Mouse (Mus musculus) heart, embryonic 12.5 days (tissue): ENCODE results near the gene Lin37. TPM values are rescaled to one million over a fixed set of nuclear protein-coding genes. Genes with fewer than 3 reads are reported as not detected.

ENCODE experiments used
- ATAC-seq: fragments of 200-750 bp; cut with Nextera tagmentation; 2 replicates; pipeline ENCODE4 v1.8.0; 2017; ENCODE audit warnings: moderate TSS enrichment, moderate library complexity; ENCODE audit not compliant: insufficient number of reproducible peaks, low FRiP score
- H3K27ac ChIP-seq: fragments of 300-500 bp; sonication (generic); 2 replicates; pipeline ENCODE4 v1.5.1; 2016; ENCODE audit warnings: mild to moderate bottlenecking, moderate library complexity; ENCODE audit not compliant: poor library complexity, severe bottlenecking
- H3K27me3 ChIP-seq: fragments of 300-500 bp; sonication (generic); replicated peaks from 2 replicates; pipeline ENCODE4 v1.6.1; 2016; ENCODE audit warnings: mild to moderate bottlenecking, moderate library complexity
- H3K36me3 ChIP-seq: fragments of 300-500 bp; sonication (generic); 2 replicates; pipeline ENCODE4 v1.6.1; 2016; ENCODE audit warnings: mild to moderate bottlenecking, moderate library complexity
- H3K4me1 ChIP-seq: fragments of 300-500 bp; sonication (generic); replicated peaks from 2 replicates; pipeline ENCODE4 v1.6.1; 2016; ENCODE audit warnings: mild to moderate bottlenecking
- H3K4me2 ChIP-seq: fragments of 300-500 bp; sonication (generic); 2 replicates; pipeline ENCODE4 v1.6.1; 2016; ENCODE audit warnings: mild to moderate bottlenecking, moderate library complexity
- H3K4me3 ChIP-seq: fragments of 300-500 bp; sonication (generic); 2 replicates; pipeline ENCODE4 v1.5.1; 2016; ENCODE audit warnings: mild to moderate bottlenecking
- H3K9ac ChIP-seq: fragments of 300-500 bp; sonication (generic); 2 replicates; pipeline ENCODE4 v1.6.1; 2016; ENCODE audit warnings: mild to moderate bottlenecking, moderate library complexity
- H3K9me3 ChIP-seq: fragments of 300-500 bp; sonication (generic); replicated peaks from 2 replicates; pipeline ENCODE4 v1.6.1; 2016; ENCODE audit warnings: mild to moderate bottlenecking, moderate library complexity
- WGBS: fragments of 180-500 bp; shearing (Covaris S2); methylation state at CpG from one replicate; pipeline ENCODE4 v1.1.7; 2016; 5-methylcytosine and 5-hydroxymethylcytosine counted together
- polyA plus RNA-seq: library from polyadenylated mRNA; unstranded; fragments of >200 nt; fragmentation: Nextera tagmentation; extraction: Ambion mirVana; gene quantifications from 2 replicates; pipeline ENCODE4 v1.2.1, GENCODE M21; 2016

Gene Lin37
- polyA plus RNA-seq, 1 experiment from 2014 or later, result 34.8 TPM

DNA sequence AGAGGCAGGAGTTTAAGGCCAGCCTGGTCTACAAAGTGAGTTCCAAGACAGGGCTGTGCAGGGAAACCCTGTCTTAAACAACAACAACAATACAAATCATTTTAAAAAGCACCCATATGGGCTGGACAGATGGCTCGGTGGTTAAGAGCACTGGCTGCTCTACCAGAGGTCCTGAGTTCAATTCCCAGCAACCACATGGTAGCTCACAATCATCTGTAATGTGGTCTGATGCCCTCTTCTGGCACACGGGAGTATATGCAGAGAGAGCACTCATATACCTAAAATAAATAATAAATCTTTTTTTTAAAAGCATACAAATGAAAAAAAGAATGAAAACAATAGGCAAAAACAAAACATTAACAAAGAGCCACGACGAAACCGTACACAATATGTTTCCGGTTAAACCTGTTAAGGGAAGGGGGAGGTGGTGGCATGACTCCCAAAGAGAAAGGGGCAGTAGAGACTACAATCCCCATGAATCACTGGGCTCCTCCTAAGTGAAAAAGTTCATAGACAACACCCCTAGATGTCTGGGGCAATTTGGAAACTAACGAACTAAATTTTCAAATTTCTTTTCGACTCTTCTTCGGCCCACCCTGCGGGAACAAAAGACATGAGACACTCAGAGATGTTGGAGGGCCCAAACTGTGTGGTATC lies 8.1 kb downstream of the Lin37 start:
- Histone ChIP-seq H3K4me3 (peak overlapping the region; percentile 66), H3K27me3 (no peaks in the 10 kb centered on the region), H3K27ac (peak overlapping the region; percentile 95)

DNA sequence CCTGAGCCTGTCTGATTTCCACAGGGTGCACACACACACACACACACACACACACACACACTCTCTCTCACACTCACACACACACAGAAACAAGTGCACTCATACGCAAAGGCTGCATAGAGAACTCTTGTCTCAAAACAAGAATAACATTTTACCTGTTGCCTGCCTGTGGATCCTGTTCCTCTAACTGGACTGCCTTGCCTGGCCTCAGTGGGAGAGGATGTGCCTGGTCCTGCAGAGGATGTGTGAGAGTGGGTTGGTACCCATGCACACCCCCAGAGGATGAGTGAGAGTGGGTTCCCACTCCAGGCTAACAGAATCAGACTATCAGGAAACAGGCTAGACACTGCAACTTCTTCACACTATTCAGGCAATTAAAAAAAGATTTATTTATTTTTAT lies 9.0 kb downstream of the Lin37 start:
- no peaks in the 10 kb centered on the region for H3K9me3 ChIP-seq
- H3K4me1 ChIP-seq, result peaks cover 12% of the 10 kb centered on the region
- ATAC-seq, result no peak
- H3K4me3 ChIP-seq, result no peak overlapping the region
- WGBS, result 95% methylated on average over 1 of the region's 1 CpGs
- no peak overlapping the region for H3K9ac ChIP-seq
- H3K27ac ChIP-seq, result no peak overlapping the region
- H3K36me3 ChIP-seq, result peaks cover 41% of the 10 kb centered on the region
- H3K4me2 ChIP-seq, result no peak overlapping the region
- no peaks in the 10 kb centered on the region for H3K27me3 ChIP-seq

More for the DNA sequence above, 8.1 kb downstream of the Lin37 start:
- Histone ChIP-seq H3K36me3 (peaks cover 42% of the 10 kb centered on the region), H3K4me1 (peaks cover 12% of the 10 kb centered on the region), H3K9ac (peak overlapping the region; percentile 81), H3K9me3 (no peaks in the 10 kb centered on the region), H3K4me2 (peak overlapping the region; percentile 54)
- ATAC-seq, result peak; percentile 71
- WGBS, result 4% methylated on average over 10 of the region's 10 CpGs

DNA sequence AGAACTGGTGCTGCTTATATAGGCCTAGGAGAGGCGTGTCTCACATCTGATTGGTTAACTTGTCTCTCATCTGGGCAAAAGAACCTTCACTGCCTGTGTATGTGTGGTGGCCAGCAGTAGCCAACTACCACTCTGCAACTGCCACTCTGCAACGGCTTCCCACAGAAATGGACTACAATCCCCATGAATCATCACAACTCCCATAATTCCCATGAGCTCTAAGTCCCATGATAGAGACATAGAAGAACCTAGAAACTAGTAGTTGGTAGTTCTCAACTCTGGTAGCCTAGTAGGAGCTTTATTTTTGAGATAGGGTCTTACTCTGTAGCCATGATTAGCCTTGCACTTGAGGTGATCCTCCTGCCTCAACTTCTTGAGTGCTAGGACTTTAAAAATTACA lies 9.8 kb downstream of the Lin37 start:
- 71% methylated on average over 2 of the region's 2 CpGs for WGBS
- H3K9me3 ChIP-seq, result no peaks in the 10 kb centered on the region
- no peak for ATAC-seq
- H3K9ac ChIP-seq, result no peak overlapping the region
- peaks cover 39% of the 10 kb centered on the region for H3K36me3 ChIP-seq
- no peak overlapping the region for H3K27ac ChIP-seq
- no peak overlapping the region for H3K4me3 ChIP-seq
- peaks cover 12% of the 10 kb centered on the region for H3K4me1 ChIP-seq
- no peak overlapping the region for H3K4me2 ChIP-seq
- H3K27me3 ChIP-seq, result no peaks in the 10 kb centered on the region

DNA sequence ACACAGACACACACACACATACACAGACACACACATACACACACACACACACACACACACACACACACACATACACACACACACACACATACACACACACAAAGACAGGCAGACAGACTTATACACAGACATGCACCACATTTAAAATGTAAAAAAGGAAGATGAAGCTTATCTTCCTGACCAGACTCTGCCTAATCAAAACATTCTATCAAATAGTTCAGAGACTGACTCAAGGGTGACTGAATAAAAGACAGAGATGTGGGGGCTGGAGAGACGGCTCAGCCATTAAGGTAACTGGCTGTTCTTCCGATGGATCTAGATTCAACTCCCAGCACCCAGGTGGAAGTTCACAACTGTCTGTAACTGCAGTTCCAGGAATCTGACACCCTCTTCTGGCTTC lies 15.3 kb downstream of the Lin37 start:
- Histone ChIP-seq H3K4me1 (no peaks in the 10 kb centered on the region), H3K4me2 (no peak overlapping the region), H3K36me3 (peaks cover 73% of the 10 kb centered on the region), H3K9ac (no peak overlapping the region), H3K9me3 (no peaks in the 10 kb centered on the region), H3K4me3 (no peak overlapping the region), H3K27me3 (no peaks in the 10 kb centered on the region), H3K27ac (no peak overlapping the region)
- WGBS, result 89% methylated on average over 2 of the region's 2 CpGs
- no peak for ATAC-seq

DNA sequence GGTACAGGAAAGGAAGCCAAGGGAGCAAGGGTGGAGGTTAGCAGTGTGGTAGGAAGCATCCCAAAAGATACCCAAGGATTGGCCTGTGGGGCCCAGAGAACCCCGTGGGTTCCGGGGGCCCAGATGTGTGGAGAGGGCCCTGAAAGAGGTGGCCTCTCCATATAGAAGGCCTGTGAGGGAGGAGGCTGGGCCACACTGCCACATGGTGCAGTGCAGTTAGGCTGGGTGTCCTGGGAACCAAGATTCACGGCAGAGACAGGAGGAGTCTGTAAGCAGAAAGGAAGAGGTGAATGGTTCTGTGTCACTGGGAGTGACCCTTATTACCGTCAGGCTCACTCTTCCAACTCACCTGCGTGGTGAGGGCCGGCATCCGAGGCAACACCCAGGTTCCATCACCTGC lies 19.1 kb downstream of the Lin37 start:
- no peak overlapping the region for H3K27ac ChIP-seq
- H3K4me2 ChIP-seq, result no peak overlapping the region
- ATAC-seq, result no peak
- no peaks in the 10 kb centered on the region for H3K27me3 ChIP-seq
- H3K9ac ChIP-seq, result no peak overlapping the region
- peaks cover 3% of the 10 kb centered on the region for H3K4me1 ChIP-seq
- no peak overlapping the region for H3K4me3 ChIP-seq
- H3K36me3 ChIP-seq, result peaks cover 55% of the 10 kb centered on the region
- whole genome bisulfite sequencing, result 88% methylated on average over 7 of the region's 7 CpGs
- no peaks in the 10 kb centered on the region for H3K9me3 ChIP-seq

DNA sequence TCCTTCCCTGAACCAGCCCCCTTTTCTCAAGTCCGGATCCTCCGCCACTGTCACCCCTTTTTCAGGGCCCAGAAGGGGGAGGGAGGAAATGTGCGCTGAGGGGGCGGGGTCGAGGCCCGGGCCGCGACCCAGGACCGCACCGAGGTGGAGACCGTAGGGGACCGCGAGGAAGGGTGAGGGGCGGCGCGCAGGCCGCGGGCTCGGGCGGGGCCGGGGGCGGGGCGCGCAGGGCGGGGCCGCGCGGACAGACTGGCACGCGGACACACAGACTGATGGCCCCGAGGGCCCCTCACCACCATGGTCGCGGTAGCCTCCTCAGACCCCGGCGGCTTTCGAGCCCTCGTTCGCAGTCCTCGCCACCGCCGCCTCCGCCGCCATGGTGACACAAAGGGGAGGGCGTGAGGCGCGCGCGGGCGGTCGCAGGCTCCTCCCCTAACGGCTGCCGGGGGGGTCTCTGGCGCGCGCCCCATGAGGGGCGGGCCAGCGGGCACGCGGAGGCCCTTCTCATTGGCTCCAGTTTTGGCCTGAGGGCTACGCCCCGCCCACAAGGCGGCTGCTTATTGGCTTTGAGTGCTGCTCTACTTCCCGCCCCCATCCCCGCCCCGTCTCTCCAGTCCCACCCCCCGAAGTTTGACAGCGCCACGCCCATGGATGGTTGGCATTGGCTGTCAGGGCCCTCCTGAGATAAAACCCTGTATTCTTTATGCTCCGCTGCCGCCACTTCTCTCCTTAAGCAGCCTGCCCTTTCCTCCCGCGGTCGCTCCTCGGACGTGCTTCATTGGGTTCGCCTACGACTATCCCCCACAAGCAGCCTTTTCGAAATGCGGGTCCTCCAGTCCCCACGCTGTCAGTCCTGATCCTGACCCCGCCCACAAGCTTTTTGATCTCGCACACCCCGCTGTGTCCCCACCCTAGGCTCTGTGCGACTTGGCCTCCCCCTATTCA lies 24.7 kb downstream of the Lin37 start, which contains the start of gene Arhgap33:
Gene Arhgap33 (minus strand): TSS at position 428 of the 945 bp plus-strand sequence.
- Histone ChIP-seq H3K9ac (peak within 1 kb of the TSS; percentile 80), H3K4me2 (peak within 1 kb of the TSS; percentile 96), H3K4me3 (peak within 1 kb of the TSS; percentile 74), H3K9me3 (no peaks in the 10 kb centered on the region), H3K4me1 (peaks cover 33% of the 10 kb centered on the region), H3K36me3 (peaks cover 32% of the 10 kb centered on the region), H3K27me3 (0 out of 2 replicates have a peak, but pooled peaks cover 11% of the 10 kb centered on the region), H3K27ac (0 out of 2 replicates have a peak within 1 kb of the TSS, but pooled peaks have one; percentile 20)
- ATAC-seq, result peak; percentile 95
- WGBS, result under 1% methylated on average over 56 of the region's 84 CpGs

DNA sequence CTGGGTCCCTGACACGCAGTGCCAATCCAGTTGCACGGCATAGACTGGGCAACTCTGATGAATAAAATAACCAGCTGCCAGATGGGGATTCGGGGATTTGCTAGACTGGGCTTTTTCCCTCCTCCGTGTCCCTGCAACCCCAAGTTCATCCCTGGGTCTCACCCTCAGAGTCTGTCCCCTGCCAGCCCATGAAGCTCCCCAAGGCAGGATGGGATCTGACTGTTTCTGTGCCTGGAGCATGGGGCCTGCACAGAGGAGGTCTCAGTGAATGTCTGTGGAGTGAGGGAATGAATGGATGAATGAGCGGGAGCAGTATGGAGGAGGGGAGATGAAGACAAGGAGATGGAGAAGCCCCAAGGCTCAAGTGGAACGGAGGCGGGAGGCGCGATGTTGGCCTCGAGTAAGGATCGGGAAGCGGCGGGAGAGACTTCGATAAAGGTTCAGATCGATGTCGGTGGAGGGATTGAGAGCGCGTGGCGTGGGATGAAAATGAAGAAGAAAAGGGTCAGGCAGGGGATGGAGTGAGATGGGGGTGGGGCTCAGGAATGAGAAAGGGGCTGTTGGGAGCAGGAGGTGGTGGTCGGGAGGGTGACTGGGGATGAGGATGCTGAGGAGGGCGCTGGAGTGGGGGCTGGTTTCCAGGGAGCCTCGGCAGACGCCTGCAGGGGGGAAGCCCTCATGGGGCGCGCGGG lies 25.6 kb downstream of the Lin37 start:
- Histone ChIP-seq H3K9me3 (no peaks in the 10 kb centered on the region), H3K27ac (no peak overlapping the region), H3K4me1 (peaks cover 33% of the 10 kb centered on the region), H3K27me3 (0 out of 2 replicates have a peak, but pooled peaks cover 11% of the 10 kb centered on the region), H3K36me3 (peaks cover 32% of the 10 kb centered on the region), H3K9ac (peak overlapping the region; percentile 80), H3K4me3 (peak overlapping the region; percentile 74), H3K4me2 (peak overlapping the region; percentile 96)
- WGBS, result 9% methylated on average over 26 of the region's 26 CpGs
- no peak; the same call in 1 of the 2 replicates for ATAC-seq

DNA sequence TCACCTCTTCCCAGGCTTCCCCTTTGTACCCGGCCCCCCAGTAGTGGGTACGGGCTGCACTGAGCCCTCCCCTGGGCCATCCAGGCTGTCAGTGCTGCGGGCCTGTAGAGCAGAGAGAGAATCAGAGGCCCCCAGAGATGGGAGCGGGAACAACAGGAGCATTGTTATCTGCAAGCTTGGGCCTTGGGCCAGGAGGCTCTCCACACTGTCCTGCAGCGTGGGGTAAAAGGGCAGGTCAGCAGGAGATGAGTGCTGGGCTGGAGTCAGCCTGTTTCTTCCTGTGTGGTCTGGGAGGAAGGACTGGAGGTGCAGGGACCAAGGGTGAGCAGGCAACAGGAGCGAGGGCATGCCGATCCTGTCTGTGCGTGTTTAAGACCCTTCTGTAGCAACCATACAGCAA lies 26.7 kb downstream of the Lin37 start:
- Histone ChIP-seq H3K9ac (peak overlapping the region; percentile 15; the same call in 1 of the 2 replicates), H3K27me3 (0 out of 2 replicates have a peak, but pooled peaks cover 11% of the 10 kb centered on the region), H3K36me3 (peaks cover 38% of the 10 kb centered on the region), H3K4me1 (peaks cover 33% of the 10 kb centered on the region), H3K9me3 (no peaks in the 10 kb centered on the region), H3K27ac (no peak overlapping the region), H3K4me3 (no peak overlapping the region), H3K4me2 (peak overlapping the region; percentile 96)
- no peak for ATAC-seq
- 36% methylated on average over 8 of the region's 8 CpGs for WGBS

DNA sequence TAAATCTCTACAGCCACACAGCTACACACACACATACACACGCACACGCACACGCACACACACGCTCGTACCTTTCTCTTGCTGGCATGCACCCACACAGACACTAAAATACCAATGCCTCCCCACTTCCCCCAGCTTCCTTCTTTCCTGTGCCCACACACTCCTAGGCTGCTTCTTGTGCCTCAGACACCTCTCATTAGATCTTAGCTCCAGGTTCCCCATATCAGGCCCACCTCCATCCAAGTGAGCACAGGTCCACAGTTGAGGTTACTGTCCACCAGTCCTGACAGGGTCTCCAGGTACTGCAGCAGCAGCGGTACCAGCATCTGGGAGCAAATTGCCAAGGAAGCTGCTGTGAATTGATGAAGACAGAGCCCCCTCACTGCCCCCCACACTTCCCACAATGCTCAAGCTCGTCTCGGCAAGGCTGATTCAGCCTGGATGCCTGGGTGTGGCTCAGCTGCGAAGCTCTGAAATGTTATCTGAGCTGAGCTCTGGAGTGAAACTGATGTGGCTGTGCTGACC lies 28.3 kb downstream of the Lin37 start:
- 76% methylated on average over 9 of the region's 9 CpGs for WGBS
- Histone ChIP-seq H3K27me3 (0 out of 2 replicates have a peak, but pooled peaks cover 11% of the 10 kb centered on the region), H3K9me3 (no peaks in the 10 kb centered on the region), H3K9ac (no peak overlapping the region), H3K36me3 (peaks cover 50% of the 10 kb centered on the region), H3K4me3 (no peak overlapping the region), H3K4me1 (peaks cover 39% of the 10 kb centered on the region), H3K4me2 (no peak overlapping the region), H3K27ac (no peak overlapping the region)
- ATAC-seq, result no peak

DNA sequence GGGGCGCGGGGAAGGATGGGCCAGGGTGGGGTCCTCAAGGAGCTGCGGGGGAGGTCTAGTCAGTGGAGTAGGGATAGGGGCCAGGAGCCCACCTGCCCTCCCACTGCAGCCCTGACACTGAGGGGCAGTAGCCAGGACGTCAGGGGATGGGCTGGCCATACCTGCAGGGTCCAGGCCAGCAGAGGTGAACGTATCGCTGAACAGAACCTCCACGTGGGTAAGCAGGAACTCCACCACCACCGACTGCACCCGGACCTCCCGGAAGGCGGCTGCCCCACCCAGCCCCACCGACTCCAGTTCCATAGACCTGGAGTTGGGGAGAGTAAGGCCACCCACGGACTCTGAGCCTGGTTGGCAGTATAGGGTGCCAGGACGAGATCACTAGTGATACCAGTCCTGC lies 32.7 kb downstream of the Lin37 start:
- H3K27me3 ChIP-seq, result peaks cover 26% of the 10 kb centered on the region
- no peaks in the 10 kb centered on the region for H3K9me3 ChIP-seq
- 80% methylated on average over 14 of the region's 14 CpGs for WGBS
- no peak overlapping the region for H3K4me2 ChIP-seq
- H3K4me1 ChIP-seq, result peaks cover 18% of the 10 kb centered on the region
- no peak overlapping the region for H3K4me3 ChIP-seq
- H3K36me3 ChIP-seq, result peaks cover 78% of the 10 kb centered on the region
- no peak overlapping the region for H3K9ac ChIP-seq
- no peak for ATAC-seq
- H3K27ac ChIP-seq, result no peak overlapping the region
